Mouse (Mus musculus): ENCODE results near the gene Slc3a1. TPM values are rescaled to one million over a fixed set of nuclear protein-coding genes. Genes with fewer than 3 reads are reported as not detected.

The Slc3a1 gene
- polyA plus RNA-seq, 1 experiment: 0.33 TPM

DNA sequence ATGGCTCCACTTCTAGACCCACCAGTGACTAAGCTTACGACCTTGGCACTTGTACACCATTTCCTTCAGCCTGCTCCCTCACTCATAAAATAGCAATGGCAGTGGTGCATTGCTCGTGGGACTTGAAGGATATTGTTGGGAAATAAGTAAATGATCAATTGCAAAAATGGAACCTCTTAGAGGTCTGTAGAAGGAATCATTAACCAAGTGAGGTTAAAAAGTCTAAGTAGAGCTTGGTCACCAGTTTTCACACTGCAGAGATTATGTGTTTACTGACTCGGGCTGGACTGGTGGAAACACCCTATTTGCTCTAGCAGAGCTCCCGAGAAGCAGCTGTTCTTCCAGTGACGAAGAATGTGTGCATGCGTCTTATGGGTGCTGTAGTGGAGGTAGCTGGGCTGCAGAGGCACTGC, 15.2 kb downstream of the Slc3a1 start:
- Histone ChIP-seq H3K27ac (ENCODE audit: insufficient read depth, low read length) (no peak overlapping the region), H3K27me3 (ENCODE audit: control insufficient read depth, insufficient read depth, low read length) (no peaks in the 10 kb centered on the region), H3K4me3 (ENCODE audit: extremely low read depth, insufficient read depth, insufficient read length) (no peak overlapping the region), H3K36me3 (ENCODE audit: control insufficient read depth, insufficient read depth, low read length) (no peaks in the 10 kb centered on the region), H3K4me1 (ENCODE audit: control insufficient read depth, insufficient read depth, insufficient read length) (no peaks in the 10 kb centered on the region)
- DNase-seq (ENCODE audit: low read depth in 1 of 2, low spot score in 2 of 2): no peak
- TF ChIP-seq CTCF (IDR thresholded peaks at IDR 0.05; ENCODE audit: extremely low read depth, insufficient read depth, insufficient read length, insufficient replicate concordance) (no peak), POLR2A (IDR thresholded peaks at IDR 0.05; ENCODE audit: low read depth, low read length) (no peak)
- WGBS: 83% methylated on average over 6 of the region's 6 CpGs

DNA sequence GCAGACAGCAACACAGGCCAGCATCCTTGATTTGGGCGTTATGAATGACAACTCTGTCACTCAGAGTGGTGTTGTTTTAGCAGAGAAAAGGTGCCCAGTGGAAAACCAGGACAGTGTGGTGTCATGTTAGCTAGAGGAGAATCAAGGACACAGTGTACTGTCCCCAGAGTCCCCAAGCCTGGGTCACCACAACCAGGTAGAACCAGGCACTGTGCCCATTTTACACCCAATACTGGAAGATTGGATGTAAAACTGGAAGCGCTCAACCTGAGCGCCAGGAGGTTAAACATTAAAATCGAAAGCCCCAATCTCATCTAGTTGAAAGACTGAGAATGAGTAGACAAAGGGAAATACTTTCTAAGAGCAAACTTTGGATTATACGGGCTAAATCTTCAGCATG, 16.3 kb downstream of the Slc3a1 start:
- Histone ChIP-seq H3K4me3 (ENCODE audit: extremely low read depth, insufficient read depth, insufficient read length) (no peak overlapping the region), H3K27me3 (ENCODE audit: control insufficient read depth, insufficient read depth, low read length) (no peaks in the 10 kb centered on the region)

DNA sequence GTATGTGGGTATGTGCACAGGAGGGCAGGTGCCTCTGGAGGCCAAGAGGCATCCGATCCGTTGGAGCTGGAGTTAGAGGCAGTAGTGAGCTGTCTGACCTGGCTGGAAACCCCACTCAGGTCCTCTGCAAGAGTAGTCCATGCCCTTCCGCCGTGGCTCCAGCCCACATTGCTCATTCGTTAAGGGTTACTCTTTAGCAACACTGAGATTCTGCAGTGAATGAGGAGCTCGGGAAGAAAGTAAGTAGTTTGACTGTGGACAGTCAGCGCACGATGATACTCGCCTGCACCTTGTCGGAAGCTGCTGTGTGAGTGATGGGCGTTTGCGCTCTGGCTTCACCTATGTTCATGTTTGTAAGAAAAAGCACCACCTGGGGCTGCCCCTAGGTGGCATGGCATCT, 17.0 kb downstream of the Slc3a1 start:
- 91% methylated on average over 12 of the region's 12 CpGs for WGBS
- no peaks in the 10 kb centered on the region for H3K27me3 ChIP-seq (ENCODE audit: control insufficient read depth, insufficient read depth, low read length)
- no peaks in the 10 kb centered on the region for H3K4me1 ChIP-seq (ENCODE audit: control insufficient read depth, insufficient read depth, insufficient read length)
- TF ChIP-seq CTCF (IDR thresholded peaks at IDR 0.05; ENCODE audit: extremely low read depth, insufficient read depth, insufficient read length, insufficient replicate concordance) (no peak), POLR2A (IDR thresholded peaks at IDR 0.05; ENCODE audit: low read depth, low read length) (no peak)
- no peak overlapping the region for H3K4me3 ChIP-seq (ENCODE audit: extremely low read depth, insufficient read depth, insufficient read length)
- H3K27ac ChIP-seq (ENCODE audit: insufficient read depth, low read length): no peak overlapping the region
- H3K36me3 ChIP-seq (ENCODE audit: control insufficient read depth, insufficient read depth, low read length): no peaks in the 10 kb centered on the region
- no peak for DNase-seq (ENCODE audit: low read depth in 1 of 2, low spot score in 2 of 2)

More for the DNA sequence above, 16.3 kb downstream of the Slc3a1 start:
- DNase-seq (ENCODE audit: low read depth in 1 of 2, low spot score in 2 of 2): no peak
- Histone ChIP-seq H3K4me1 (ENCODE audit: control insufficient read depth, insufficient read depth, insufficient read length) (no peaks in the 10 kb centered on the region), H3K27ac (ENCODE audit: insufficient read depth, low read length) (no peak overlapping the region), H3K36me3 (ENCODE audit: control insufficient read depth, insufficient read depth, low read length) (no peaks in the 10 kb centered on the region)
- 87% methylated on average over 5 of the region's 5 CpGs for WGBS
- TF ChIP-seq POLR2A (IDR thresholded peaks at IDR 0.05; ENCODE audit: low read depth, low read length) (no peak), CTCF (IDR thresholded peaks at IDR 0.05; ENCODE audit: extremely low read depth, insufficient read depth, insufficient read length, insufficient replicate concordance) (no peak)

DNA sequence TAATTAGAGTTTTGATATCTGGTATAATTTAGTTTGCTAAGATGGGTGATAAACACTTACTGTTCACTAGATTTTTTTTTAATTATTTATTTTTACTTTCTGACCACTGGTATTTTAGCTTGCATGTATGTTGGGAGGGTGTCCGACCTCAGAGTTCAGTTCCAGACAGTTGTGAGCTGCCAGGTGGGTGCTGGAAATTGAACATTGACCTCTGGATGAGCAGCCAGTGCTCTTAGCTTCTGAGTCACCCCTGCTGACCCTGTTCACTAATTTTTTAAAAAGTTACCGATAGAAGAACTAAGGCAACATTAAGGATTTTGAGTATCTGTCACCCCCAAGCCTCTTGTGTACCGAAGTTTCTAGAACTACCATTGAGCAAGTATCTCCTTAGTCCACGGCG, 20.2 kb downstream of the Slc3a1 start:
- TF ChIP-seq CTCF (IDR thresholded peaks at IDR 0.05; ENCODE audit: extremely low read depth, insufficient read depth, insufficient read length, insufficient replicate concordance): no peak
- TF ChIP-seq POLR2A (IDR thresholded peaks at IDR 0.05; ENCODE audit: low read depth, low read length): no peak
- WGBS: 95% methylated on average over 5 of the region's 5 CpGs
- Histone ChIP-seq H3K27me3 (ENCODE audit: control insufficient read depth, insufficient read depth, low read length) (no peaks in the 10 kb centered on the region), H3K36me3 (ENCODE audit: control insufficient read depth, insufficient read depth, low read length) (no peaks in the 10 kb centered on the region), H3K27ac (ENCODE audit: insufficient read depth, low read length) (no peak overlapping the region), H3K4me3 (ENCODE audit: extremely low read depth, insufficient read depth, insufficient read length) (no peak overlapping the region), H3K4me1 (ENCODE audit: control insufficient read depth, insufficient read depth, insufficient read length) (no peaks in the 10 kb centered on the region)
- DNase-seq (ENCODE audit: low read depth in 1 of 2, low spot score in 2 of 2): no peak

DNA sequence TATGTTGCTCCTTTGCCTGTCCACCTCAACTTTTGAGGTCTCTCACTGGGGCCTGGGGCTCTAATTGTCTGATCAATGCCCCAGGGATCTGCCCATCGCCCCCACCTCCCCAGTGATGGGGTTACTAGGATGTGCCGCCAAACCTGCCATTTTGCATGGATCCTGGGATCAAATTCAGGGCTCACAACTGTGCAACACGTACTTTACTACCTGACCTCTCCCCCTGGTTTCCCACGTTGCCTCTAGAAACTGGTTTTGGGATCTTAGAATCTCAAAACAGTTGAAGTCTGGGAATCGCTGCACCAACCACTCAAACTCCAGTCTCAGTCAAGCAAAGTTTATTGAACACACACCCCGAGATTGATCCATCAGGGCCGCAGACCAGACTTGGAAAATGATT, 30.1 kb downstream of the Slc3a1 start:
- WGBS: 89% methylated on average over 7 of the region's 7 CpGs
- H3K4me3 ChIP-seq (ENCODE audit: extremely low read depth, insufficient read depth, insufficient read length): no peak overlapping the region
- no peaks in the 10 kb centered on the region for H3K27me3 ChIP-seq (ENCODE audit: control insufficient read depth, insufficient read depth, low read length)
- TF ChIP-seq POLR2A (IDR thresholded peaks at IDR 0.05; ENCODE audit: low read depth, low read length): no peak
- peaks cover 4% of the 10 kb centered on the region; the same call in 1 of the 2 replicates for H3K36me3 ChIP-seq (ENCODE audit: control insufficient read depth, insufficient read depth, low read length)
- H3K27ac ChIP-seq (ENCODE audit: insufficient read depth, low read length): no peak overlapping the region
- no peak for DNase-seq (ENCODE audit: low read depth in 1 of 2, low spot score in 2 of 2)
- no peaks in the 10 kb centered on the region for H3K4me1 ChIP-seq (ENCODE audit: control insufficient read depth, insufficient read depth, insufficient read length)

DNA sequence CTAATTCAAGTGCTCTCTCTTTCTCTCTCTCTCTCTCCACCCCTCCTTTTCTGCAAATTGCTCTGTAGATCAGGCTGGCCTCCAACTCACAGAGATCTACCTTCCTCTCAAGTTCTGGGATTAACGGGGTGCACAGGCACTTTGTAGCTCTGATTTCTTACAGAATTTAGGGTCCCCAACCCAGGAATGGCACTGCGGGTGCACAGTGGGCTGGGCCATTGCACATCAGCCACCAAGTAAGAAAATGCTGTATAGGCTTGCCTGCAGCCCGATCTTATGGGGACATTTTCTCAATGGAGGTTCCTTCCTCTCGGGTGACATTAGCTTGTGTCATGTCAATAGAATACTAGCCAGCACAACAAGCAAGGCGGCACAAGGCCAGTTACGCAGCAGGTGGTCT, 31.0 kb downstream of the Slc3a1 start:
- TF ChIP-seq POLR2A (IDR thresholded peaks at IDR 0.05; ENCODE audit: low read depth, low read length) (no peak), CTCF (IDR thresholded peaks at IDR 0.05; ENCODE audit: extremely low read depth, insufficient read depth, insufficient read length, insufficient replicate concordance) (no peak)
- H3K4me3 ChIP-seq (ENCODE audit: extremely low read depth, insufficient read depth, insufficient read length): no peak overlapping the region
- 90% methylated on average over 6 of the region's 6 CpGs for WGBS
- no peak for DNase-seq (ENCODE audit: low read depth in 1 of 2, low spot score in 2 of 2)
- H3K4me1 ChIP-seq (ENCODE audit: control insufficient read depth, insufficient read depth, insufficient read length): no peaks in the 10 kb centered on the region
- no peaks in the 10 kb centered on the region for H3K27me3 ChIP-seq (ENCODE audit: control insufficient read depth, insufficient read depth, low read length)
- no peak overlapping the region for H3K27ac ChIP-seq (ENCODE audit: insufficient read depth, low read length)
- H3K36me3 ChIP-seq (ENCODE audit: control insufficient read depth, insufficient read depth, low read length): peaks cover 8% of the 10 kb centered on the region

DNA sequence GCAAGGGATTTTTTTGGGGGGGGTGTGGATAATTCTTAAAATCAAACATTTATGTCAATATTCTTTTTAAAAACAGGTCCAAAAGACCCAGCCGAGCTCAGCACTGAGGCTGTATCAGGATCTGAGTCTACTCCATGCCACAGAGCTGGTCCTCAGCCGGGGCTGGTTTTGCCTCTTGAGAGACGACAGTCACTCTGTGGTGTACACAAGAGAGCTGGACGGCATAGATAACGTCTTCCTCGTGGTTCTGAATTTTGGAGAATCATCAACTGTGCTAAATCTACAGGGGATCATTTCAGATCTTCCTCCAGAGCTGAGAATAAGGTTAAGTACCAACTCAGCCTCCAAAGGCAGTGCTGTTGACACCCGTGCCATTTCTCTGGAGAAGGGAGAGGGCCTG, 35.4 kb downstream of the Slc3a1 start:
- DNase-seq (ENCODE audit: low read depth in 1 of 2, low spot score in 2 of 2): no peak
- no peaks in the 10 kb centered on the region for H3K27me3 ChIP-seq (ENCODE audit: control insufficient read depth, insufficient read depth, low read length)
- WGBS: 87% methylated on average over 7 of the region's 7 CpGs
- no peak overlapping the region for H3K4me3 ChIP-seq (ENCODE audit: extremely low read depth, insufficient read depth, insufficient read length)
- no peaks in the 10 kb centered on the region for H3K4me1 ChIP-seq (ENCODE audit: control insufficient read depth, insufficient read depth, insufficient read length)
- H3K27ac ChIP-seq (ENCODE audit: insufficient read depth, low read length): no peak overlapping the region
- H3K36me3 ChIP-seq (ENCODE audit: control insufficient read depth, insufficient read depth, low read length): peaks cover 23% of the 10 kb centered on the region
- TF ChIP-seq CTCF (IDR thresholded peaks at IDR 0.05; ENCODE audit: extremely low read depth, insufficient read depth, insufficient read length, insufficient replicate concordance): no peak
- TF ChIP-seq POLR2A (IDR thresholded peaks at IDR 0.05; ENCODE audit: low read depth, low read length): no peak

All from spleen, adult 2 months (tissue).